Mouse (Mus musculus) stomach, embryonic 14.5 days (tissue): ENCODE measurements at regions not wholly inside any gene's neighbourhood (a gene's known extent, or its start where the extent isn't known, plus 50 kb on each side); places are given as distances from the start of the nearest gene placed in this dataset.

Experiments used
- ATAC-seq: fragments of 200-750 bp; cut with Nextera tagmentation; 2 replicates; pipeline ENCODE4 v1.8.0; 2017; ENCODE audit warnings: low read depth, moderate TSS enrichment; ENCODE audit not compliant: insufficient number of reproducible peaks, insufficient read depth, low FRiP score
- H3K27ac ChIP-seq: fragments of 300-500 bp; sonication (generic); 2 replicates; pipeline ENCODE4 v1.5.1; 2014; ENCODE audit warnings: mild to moderate bottlenecking, low read length, moderate library complexity, mixed read lengths
- H3K27me3 ChIP-seq: fragments of 300-500 bp; sonication (generic); 2 replicates; pipeline ENCODE4 v1.6.1; 2014; ENCODE audit warnings: low read length, control low read depth, mixed read lengths; ENCODE audit not compliant: control insufficient read depth, insufficient read depth
- H3K36me3 ChIP-seq: fragments of 300-500 bp; sonication (generic); 2 replicates; pipeline ENCODE4 v1.6.1; 2014; ENCODE audit warnings: mild to moderate bottlenecking, control low read depth, low read length, moderate library complexity, mixed read lengths; ENCODE audit not compliant: control insufficient read depth, insufficient read depth
- H3K4me1 ChIP-seq: fragments of 300-500 bp; sonication (generic); 2 replicates; pipeline ENCODE4 v1.6.1; 2014; ENCODE audit warnings: low read length, control low read depth, mixed read lengths; ENCODE audit not compliant: control insufficient read depth, insufficient read depth
- H3K4me2 ChIP-seq: fragments of 300-500 bp; sonication (generic); replicated peaks from 2 replicates; pipeline ENCODE4 v1.6.1; 2014; ENCODE audit warnings: low read depth, low read length, control low read depth
- H3K4me3 ChIP-seq: fragments of 300-500 bp; sonication (generic); 2 replicates; pipeline ENCODE4 v1.5.1; 2014; ENCODE audit warnings: low read depth, low read length, control low read depth
- H3K9ac ChIP-seq: fragments of 300-500 bp; sonication (generic); replicated peaks from 2 replicates; pipeline ENCODE4 v1.6.1; 2014; ENCODE audit warnings: low read depth, mild to moderate bottlenecking, control low read depth, low read length, moderate library complexity, mixed read lengths
- H3K9me3 ChIP-seq: fragments of 300-500 bp; sonication (generic); 2 replicates; pipeline ENCODE4 v1.6.1; 2016; ENCODE audit warnings: low read depth, low read length, control low read depth; ENCODE audit not compliant: control insufficient read depth
- WGBS: fragments of 180-500 bp; shearing (Covaris S2); extraction: QIAGEN DNeasy Blood & Tissue Kit; methylation state at CpG from one replicate; pipeline ENCODE4 v1.1.7; 2014; 5-methylcytosine and 5-hydroxymethylcytosine counted together

DNA sequence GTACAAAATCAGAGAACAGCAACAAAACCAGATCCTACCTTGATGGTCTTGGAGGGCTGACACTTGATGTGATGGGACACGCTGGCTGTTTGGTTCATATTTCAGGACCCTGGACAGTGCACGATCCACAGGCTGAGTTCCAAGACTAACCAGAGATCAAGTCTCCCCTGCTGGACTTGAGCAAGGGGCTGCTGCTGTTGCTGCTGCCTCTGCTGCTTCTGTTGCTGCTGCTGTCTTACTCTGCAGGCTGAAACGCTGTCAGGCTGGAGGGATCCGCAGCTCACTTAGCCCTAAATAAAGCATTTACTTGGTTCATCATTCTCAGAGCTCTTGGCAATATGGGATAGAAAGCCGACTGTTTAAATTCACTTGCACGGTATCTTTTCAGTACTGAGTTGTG, 589.8 kb downstream of the Actr3 start:
- no peak for ATAC-seq
- 50% methylated on average over 6 of the region's 6 CpGs for WGBS
- Histone ChIP-seq H3K27ac (no peak overlapping the region), H3K4me2 (no peak overlapping the region), H3K9ac (no peak overlapping the region), H3K4me1 (no peaks in the 10 kb centered on the region), H3K9me3 (no peaks in the 10 kb centered on the region), H3K36me3 (no peaks in the 10 kb centered on the region), H3K4me3 (no peak overlapping the region), H3K27me3 (no peaks in the 10 kb centered on the region)

DNA sequence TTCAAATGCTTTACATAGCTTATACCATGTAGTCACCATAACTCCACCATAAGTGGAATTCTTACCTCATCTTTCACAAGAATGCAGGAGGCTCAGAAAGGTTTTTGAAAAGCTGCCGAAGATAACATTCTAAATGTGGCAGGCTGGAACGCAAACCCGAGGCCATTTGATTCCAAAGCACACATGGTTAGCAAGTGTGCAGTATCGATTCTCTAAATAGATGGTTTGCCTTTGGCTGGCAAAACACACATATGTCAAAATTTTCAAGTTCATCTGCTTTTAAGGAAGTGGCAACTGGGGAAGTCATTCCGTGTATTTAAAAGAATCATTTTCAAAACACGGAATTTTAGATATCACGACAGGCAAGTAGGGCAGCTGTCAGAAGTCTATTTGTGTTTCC, 609.8 kb downstream of the Actr3 start:
- no peak for ATAC-seq
- Histone ChIP-seq H3K27me3 (no peaks in the 10 kb centered on the region), H3K27ac (no peak overlapping the region), H3K9me3 (no peaks in the 10 kb centered on the region), H3K4me2 (no peak overlapping the region), H3K4me3 (no peak overlapping the region), H3K36me3 (no peaks in the 10 kb centered on the region), H3K4me1 (no peaks in the 10 kb centered on the region), H3K9ac (no peak overlapping the region)
- WGBS, result 80% methylated on average over 7 of the region's 7 CpGs

GRCm38 (mm10) chr1:124793026-124793425, 642.5 kb downstream of the Actr3 start:
- no peak for ATAC-seq
- no peaks in the 10 kb centered on the region for H3K9me3 ChIP-seq
- 68% methylated on average over 2 of the region's 2 CpGs for WGBS
- H3K4me1 ChIP-seq, result no peaks in the 10 kb centered on the region
- H3K27ac ChIP-seq, result no peak overlapping the region
- no peak overlapping the region for H3K9ac ChIP-seq
- no peaks in the 10 kb centered on the region for H3K36me3 ChIP-seq
- no peak overlapping the region for H3K4me3 ChIP-seq
- H3K4me2 ChIP-seq, result no peak overlapping the region
- no peaks in the 10 kb centered on the region for H3K27me3 ChIP-seq

- no peaks in the 10 kb centered on the region for H3K9me3 ChIP-seq
- ATAC-seq, result no peak
- no peaks in the 10 kb centered on the region for H3K27me3 ChIP-seq
- WGBS, result 70% methylated on average over 2 of the region's 2 CpGs
- H3K4me3 ChIP-seq, result no peak overlapping the region
- no peaks in the 10 kb centered on the region for H3K4me1 ChIP-seq
- H3K9ac ChIP-seq, result no peak overlapping the region
- no peaks in the 10 kb centered on the region for H3K36me3 ChIP-seq
- H3K27ac ChIP-seq, result no peak overlapping the region
- H3K4me2 ChIP-seq, result no peak overlapping the region
Observed at GRCm38 (mm10) chr1:124790646-124791045, 644.9 kb downstream of the Actr3 start.

- Histone ChIP-seq H3K4me2 (no peak overlapping the region), H3K36me3 (no peaks in the 10 kb centered on the region), H3K9me3 (no peaks in the 10 kb centered on the region), H3K4me3 (no peak overlapping the region), H3K27ac (no peak overlapping the region), H3K9ac (no peak overlapping the region), H3K27me3 (no peaks in the 10 kb centered on the region), H3K4me1 (no peaks in the 10 kb centered on the region)
- WGBS, result 74% methylated on average over 3 of the region's 3 CpGs
- no peak for ATAC-seq
Observed at GRCm38 (mm10) chr1:124790130-124790529, 645.4 kb downstream of the Actr3 start.

- ATAC-seq, result no peak
- H3K27me3 ChIP-seq, result no peaks in the 10 kb centered on the region
Observed at GRCm38 (mm10) chr1:124783066-124783465, 652.5 kb downstream of the Actr3 start.

GRCm38 (mm10) chr1:124777685-124778084, 657.8 kb downstream of the Actr3 start:
- Histone ChIP-seq H3K36me3 (no peaks in the 10 kb centered on the region), H3K4me2 (no peak overlapping the region), H3K27ac (no peak overlapping the region), H3K27me3 (no peaks in the 10 kb centered on the region), H3K4me1 (no peaks in the 10 kb centered on the region), H3K9me3 (no peaks in the 10 kb centered on the region), H3K4me3 (no peak overlapping the region), H3K9ac (no peak overlapping the region)
- 84% methylated on average over 2 of the region's 2 CpGs for WGBS
- ATAC-seq, result no peak

More at GRCm38 (mm10) chr1:124783066-124783465, 652.5 kb downstream of the Actr3 start:
- no peaks in the 10 kb centered on the region for H3K9me3 ChIP-seq
- H3K4me2 ChIP-seq, result no peak overlapping the region
- H3K9ac ChIP-seq, result no peak overlapping the region
- no peak overlapping the region for H3K4me3 ChIP-seq
- no peak overlapping the region for H3K27ac ChIP-seq
- no peaks in the 10 kb centered on the region for H3K36me3 ChIP-seq
- H3K4me1 ChIP-seq, result no peaks in the 10 kb centered on the region
- WGBS, result 79% methylated on average over 2 of the region's 2 CpGs

GRCm38 (mm10) chr1:124756721-124757120, 678.8 kb downstream of the Actr3 start:
- Histone ChIP-seq H3K4me2 (no peak overlapping the region), H3K36me3 (no peaks in the 10 kb centered on the region), H3K4me3 (no peak overlapping the region), H3K4me1 (no peaks in the 10 kb centered on the region), H3K9ac (no peak overlapping the region), H3K9me3 (no peaks in the 10 kb centered on the region), H3K27ac (no peak overlapping the region), H3K27me3 (no peaks in the 10 kb centered on the region)
- ATAC-seq, result no peak

DNA sequence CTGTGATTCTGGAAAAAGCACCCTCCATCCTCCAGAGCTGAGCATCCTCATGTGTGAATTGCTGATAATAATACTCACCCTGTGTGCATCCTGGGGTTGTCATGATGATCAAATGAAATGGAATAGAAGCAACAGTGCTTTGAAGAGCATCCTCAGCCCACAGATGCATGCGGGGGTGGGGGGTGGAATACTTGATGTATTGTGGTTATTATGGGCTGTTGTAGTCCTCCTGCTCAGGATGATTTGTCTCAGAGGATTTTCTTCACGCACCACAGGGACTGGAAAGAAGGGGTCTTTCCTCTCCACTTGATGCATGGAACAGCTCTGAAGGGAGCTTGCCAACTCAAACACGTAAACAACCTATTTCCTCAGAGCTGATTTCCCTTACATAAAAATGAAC, 694.4 kb upstream of the Dpp10 start:
- no peak overlapping the region for H3K4me2 ChIP-seq
- no peaks in the 10 kb centered on the region for H3K4me1 ChIP-seq
- H3K36me3 ChIP-seq, result no peaks in the 10 kb centered on the region
- ATAC-seq, result no peak
- 60% methylated on average over 3 of the region's 3 CpGs for WGBS
- no peak overlapping the region for H3K4me3 ChIP-seq
- no peak overlapping the region for H3K9ac ChIP-seq
- H3K27ac ChIP-seq, result no peak overlapping the region
- H3K9me3 ChIP-seq, result no peaks in the 10 kb centered on the region
- no peaks in the 10 kb centered on the region for H3K27me3 ChIP-seq
